Mouse (Mus musculus) heart, embryonic 14.5 days (tissue): Measurements from ENCODE around the gene Ilf2. TPM values are rescaled to one million over a fixed set of nuclear protein-coding genes. Genes with fewer than 3 reads are reported as not detected.

Experiments used
- ATAC-seq: fragments of 200-750 bp; cut with Nextera tagmentation; 2 replicates; pipeline ENCODE4 v1.8.0; 2017; ENCODE audit warnings: low read depth, moderate TSS enrichment; ENCODE audit not compliant: insufficient number of reproducible peaks, insufficient read depth, low FRiP score
- H3K27ac ChIP-seq, 2 experiments: fragments of 200-500 bp in 1 of 2; fragments of 300-500 bp in 1 of 2; sonication (generic) in 1 of 2; replicated peaks in 1 of 2; 2 replicates each; pipeline ENCODE4 v1.5.1; 2012 to 2014; ENCODE audit warnings: low read depth in 2 of 2, low read length in 2 of 2, control low read depth in 1 of 2, mild to moderate bottlenecking in 1 of 2, mixed read lengths in 1 of 2; ENCODE audit not compliant: control insufficient read depth in 1 of 2, insufficient read depth in 1 of 2
- H3K27me3 ChIP-seq: fragments of 300-500 bp; sonication (generic); 2 replicates; pipeline ENCODE4 v1.6.1; 2014; ENCODE audit warnings: mild to moderate bottlenecking, low read length, control low read depth; ENCODE audit not compliant: control insufficient read depth, insufficient read depth
- H3K36me3 ChIP-seq: fragments of 300-500 bp; sonication (generic); 2 replicates; pipeline ENCODE4 v1.6.1; 2014; ENCODE audit warnings: mild to moderate bottlenecking, control low read depth, low read length, mixed read lengths; ENCODE audit not compliant: control insufficient read depth, insufficient read depth
- H3K4me1 ChIP-seq, 2 experiments: fragments of 200-500 bp in 1 of 2; fragments of 300-500 bp in 1 of 2; sonication (generic) in 1 of 2; 2 replicates each; pipeline ENCODE4 v1.6.1; 2012 to 2014; ENCODE audit warnings: low read length in 2 of 2, control low read depth in 1 of 2, mixed read lengths in 1 of 2; ENCODE audit not compliant: control insufficient read depth in 2 of 2, insufficient read depth in 2 of 2
- H3K4me2 ChIP-seq: fragments of 300-500 bp; sonication (generic); 2 replicates; pipeline ENCODE4 v1.6.1; 2014; ENCODE audit warnings: mild to moderate bottlenecking, low read length
- H3K4me3 ChIP-seq, 2 experiments: fragments of 200-500 bp in 1 of 2; fragments of 300-500 bp in 1 of 2; sonication (generic) in 1 of 2; 2 replicates each; pipeline ENCODE4 v1.5.1; 2012 to 2014; ENCODE audit warnings: low read length in 2 of 2, mild to moderate bottlenecking in 2 of 2, control low read depth in 1 of 2, low read depth in 1 of 2, moderate library complexity in 1 of 2; ENCODE audit not compliant: control insufficient read depth in 1 of 2, insufficient read depth in 1 of 2
- H3K9ac ChIP-seq: fragments of 300-500 bp; sonication (generic); 2 replicates; pipeline ENCODE4 v1.6.1; 2014; ENCODE audit warnings: mild to moderate bottlenecking, low read length
- H3K9me3 ChIP-seq: fragments of 300-500 bp; sonication (generic); 2 replicates; pipeline ENCODE4 v1.6.1; 2016; ENCODE audit warnings: low read length, control low read depth; ENCODE audit not compliant: control insufficient read depth
- WGBS: fragments of 180-500 bp; shearing (Covaris S2); extraction: QIAGEN DNeasy Blood & Tissue Kit; methylation state at CpG from one replicate; pipeline ENCODE4 v1.1.7; 2014; 5-methylcytosine and 5-hydroxymethylcytosine counted together
- polyA plus RNA-seq: library from polyadenylated mRNA; unstranded; fragments of >200 nt; fragmentation: Nextera tagmentation; extraction: Ambion mirVana; gene quantifications from 2 replicates; pipeline ENCODE4 v1.2.1, GENCODE M21; 2014

Ilf2 gene
- polyA plus RNA-seq, 1 experiment from 2014 or later: 110 TPM

DNA sequence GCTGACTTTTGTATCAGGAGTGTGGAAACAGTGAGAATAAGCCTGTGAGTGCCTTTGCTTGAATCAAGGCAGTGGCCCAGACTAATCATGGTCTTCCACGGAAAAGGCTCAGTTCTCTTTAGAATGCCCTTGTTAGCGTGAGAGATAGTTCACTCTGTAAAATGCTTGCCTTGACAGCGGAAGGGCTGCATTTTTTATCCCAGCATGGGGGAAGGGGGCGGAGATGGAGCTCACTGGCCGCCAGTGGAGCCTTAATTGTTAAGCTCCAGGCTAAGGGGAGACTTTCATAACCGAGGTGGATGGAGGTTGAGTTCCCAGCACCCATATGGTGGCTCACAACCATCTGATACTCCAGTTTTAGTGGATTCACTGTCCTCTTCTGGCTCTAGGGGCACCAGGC, 27.3 kb upstream of the Ilf2 start:
- no peak for ATAC-seq
- Histone ChIP-seq H3K27me3 (no peaks in the 10 kb centered on the region), H3K36me3 (no peaks in the 10 kb centered on the region), H3K4me3 (no peak overlapping the region), H3K27ac (peak overlapping the region; percentile 46 to 94; a peak in 2 of 4 replicates), H3K9ac (no peak overlapping the region), H3K9me3 (no peaks in the 10 kb centered on the region), H3K4me2 (no peak overlapping the region), H3K4me1 (peaks cover 23 to 24% of the 10 kb centered on the region in 2 experiments)
- 57% methylated on average over 6 of the region's 6 CpGs for WGBS

DNA sequence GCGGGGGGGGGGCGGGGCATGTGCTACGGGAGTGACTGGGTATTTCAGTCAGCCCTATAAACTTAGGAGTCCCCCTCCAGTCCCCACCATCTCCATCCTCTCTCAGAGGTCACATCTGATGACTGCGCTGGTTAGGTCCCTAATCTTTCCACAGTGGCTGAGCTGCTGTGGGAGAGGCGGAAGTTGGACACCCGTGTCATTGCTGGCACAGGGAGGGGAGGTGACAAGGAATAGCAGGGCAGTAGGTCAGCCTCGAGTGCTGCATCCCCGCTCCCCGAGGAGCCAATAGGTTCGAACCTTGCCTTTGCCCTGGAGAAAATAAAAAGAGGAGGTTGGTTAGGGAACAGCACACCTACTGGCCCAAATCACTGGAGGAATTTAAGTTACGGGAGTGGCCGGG, 25.1 kb upstream of the Ilf2 start:
- WGBS: 21% methylated on average over 12 of the region's 12 CpGs
- peak overlapping the region; percentile 26 to 28 for H3K4me3 ChIP-seq
- H3K27ac ChIP-seq: peak overlapping the region in 1 of 2 experiments; percentile 45; a peak in 2 of 4 replicates
- 0 out of 2 replicates have a peak, but pooled peaks cover 5% of the 10 kb centered on the region for H3K36me3 ChIP-seq
- no peaks in the 10 kb centered on the region for H3K9me3 ChIP-seq
- peak overlapping the region; percentile 56 for H3K4me2 ChIP-seq
- no peak for ATAC-seq
- H3K4me1 ChIP-seq: peaks cover 19 to 20% of the 10 kb centered on the region in 2 experiments
- H3K27me3 ChIP-seq: no peaks in the 10 kb centered on the region
- H3K9ac ChIP-seq: peak overlapping the region; percentile 60

DNA sequence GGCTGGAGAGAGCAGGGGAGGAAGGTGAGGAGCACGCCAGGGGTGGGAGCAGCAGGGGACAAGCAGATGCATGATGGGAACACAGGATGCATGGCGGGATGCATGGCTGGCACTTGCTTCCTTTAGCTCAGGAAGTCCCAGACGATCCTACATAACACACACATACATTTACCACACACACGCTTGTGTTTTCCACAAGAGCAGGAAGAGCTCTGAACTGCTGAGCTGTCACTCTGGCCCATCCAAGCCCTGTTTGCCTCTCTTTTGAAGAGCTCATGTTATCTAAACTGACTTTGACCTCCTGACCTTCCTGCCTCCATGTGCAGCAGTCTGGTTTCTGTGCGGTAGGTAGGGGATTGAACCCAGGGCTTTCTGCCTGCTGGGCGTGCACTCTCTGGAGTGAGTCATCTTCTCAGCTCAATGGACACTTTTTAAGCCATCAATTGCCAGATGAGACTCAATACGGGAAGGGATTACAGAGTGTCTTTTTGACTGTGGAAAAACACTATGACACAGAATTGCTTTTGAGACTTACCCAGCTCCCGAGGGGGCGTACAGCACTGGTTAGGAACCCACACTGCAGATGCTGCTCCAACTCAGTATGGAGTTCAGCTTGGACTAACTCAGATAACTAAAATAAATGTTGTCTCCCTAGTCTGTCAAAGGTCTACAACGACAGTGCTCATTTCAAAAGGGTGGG, 24.4 kb upstream of the Ilf2 start:
- Histone ChIP-seq H3K4me2 (peak overlapping the region; percentile 56), H3K27me3 (no peaks in the 10 kb centered on the region), H3K9me3 (no peaks in the 10 kb centered on the region), H3K4me3 (peak overlapping the region; percentile 26 to 28), H3K4me1 (peaks cover 15 to 19% of the 10 kb centered on the region in 2 experiments), H3K9ac (peak overlapping the region; percentile 60), H3K27ac (peak overlapping the region; percentile 33 to 45; a peak in 2 of 4 replicates), H3K36me3 (0 out of 2 replicates have a peak, but pooled peaks cover 5% of the 10 kb centered on the region)
- no peak for ATAC-seq
- WGBS: 36% methylated on average over 10 of the region's 10 CpGs

DNA sequence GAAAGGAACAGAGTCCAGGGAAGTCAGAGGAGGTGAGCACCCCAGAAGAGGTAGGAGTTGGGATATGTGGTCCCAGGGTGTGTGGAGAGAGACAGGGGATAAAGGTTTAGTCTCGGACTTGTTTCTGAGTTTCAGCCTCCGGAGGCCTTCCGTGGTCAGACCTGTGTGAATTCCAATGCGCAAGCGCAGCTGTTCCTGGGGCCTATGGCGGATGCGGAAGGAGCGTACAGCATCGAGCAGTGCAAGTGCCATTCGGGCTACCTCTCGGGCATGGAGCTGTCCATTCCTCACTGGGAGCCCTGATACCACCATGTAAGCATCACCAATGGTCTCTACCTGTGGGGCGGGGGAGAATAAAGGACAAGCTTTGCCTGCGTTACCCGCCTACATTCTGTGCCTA, 21.0 kb upstream of the Ilf2 start:
- peaks cover 11% of the 10 kb centered on the region; the same call in 1 of the 2 replicates for H3K36me3 ChIP-seq
- no peaks in the 10 kb centered on the region for H3K27me3 ChIP-seq
- H3K4me2 ChIP-seq: no peak overlapping the region
- H3K9me3 ChIP-seq: no peaks in the 10 kb centered on the region
- ATAC-seq: no peak
- H3K9ac ChIP-seq: no peak overlapping the region
- H3K4me1 ChIP-seq: peaks cover 8 to 11% of the 10 kb centered on the region in 2 experiments
- H3K27ac ChIP-seq: no peak overlapping the region
- WGBS: 81% methylated on average over 14 of the region's 14 CpGs
- no peak overlapping the region for H3K4me3 ChIP-seq

DNA sequence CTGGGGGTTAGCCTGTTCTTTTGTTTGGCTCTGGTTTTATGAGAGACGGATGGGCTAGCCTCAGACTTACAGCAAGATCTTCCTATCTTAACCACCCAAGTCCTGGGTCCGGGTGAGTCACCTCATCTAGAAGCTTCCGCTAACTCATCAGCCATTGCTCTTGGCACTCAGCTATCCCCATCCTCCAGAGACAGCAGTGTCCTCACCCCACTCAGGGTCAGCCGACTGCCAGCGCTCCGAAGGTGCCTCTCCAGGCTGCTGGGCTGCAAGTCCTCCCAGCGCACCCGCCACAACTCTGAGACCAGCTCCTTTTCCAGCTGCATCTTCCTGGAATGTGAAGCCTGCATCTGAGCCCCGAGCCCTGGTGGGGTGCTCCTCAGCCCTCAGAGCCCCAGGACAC, 16.2 kb upstream of the Ilf2 start:
- no peak for ATAC-seq
- Histone ChIP-seq H3K27me3 (peaks cover 8% of the 10 kb centered on the region), H3K36me3 (peaks cover 11% of the 10 kb centered on the region; the same call in 1 of the 2 replicates), H3K27ac (no peak overlapping the region), H3K4me1 (peaks cover 2 to 5% of the 10 kb centered on the region in 2 experiments; a peak in 2 of 4 replicates), H3K4me2 (no peak overlapping the region), H3K4me3 (no peak overlapping the region), H3K9ac (no peak overlapping the region), H3K9me3 (no peaks in the 10 kb centered on the region)
- WGBS: 80% methylated on average over 9 of the region's 9 CpGs

DNA sequence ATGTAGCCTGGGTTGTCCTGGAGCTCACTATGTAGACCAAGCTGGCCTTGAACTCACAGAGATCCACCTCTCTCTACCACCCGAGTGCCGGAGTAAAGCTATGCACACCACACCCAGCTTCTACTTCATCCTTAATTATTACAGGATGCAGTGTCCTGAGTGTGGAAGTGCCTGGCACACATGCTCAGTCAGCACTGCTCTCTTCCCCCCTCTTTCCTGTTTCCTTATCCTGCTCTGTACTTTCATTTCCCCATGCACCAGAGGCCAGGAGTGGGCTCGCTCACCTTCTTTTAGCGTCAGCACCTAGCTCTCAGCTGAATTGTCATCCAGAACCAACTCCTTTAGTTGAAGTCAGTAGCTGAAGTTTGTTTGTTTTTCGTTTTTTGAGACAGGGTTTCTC, 15.6 kb upstream of the Ilf2 start:
- ATAC-seq: no peak
- Histone ChIP-seq H3K27me3 (peaks cover 14% of the 10 kb centered on the region), H3K36me3 (peaks cover 11% of the 10 kb centered on the region; the same call in 1 of the 2 replicates), H3K27ac (no peak overlapping the region), H3K4me3 (no peak overlapping the region), H3K4me1 (peaks cover 2 to 5% of the 10 kb centered on the region in 2 experiments; a peak in 2 of 4 replicates), H3K9ac (no peak overlapping the region), H3K9me3 (no peaks in the 10 kb centered on the region), H3K4me2 (no peak overlapping the region)
- 65% methylated on average over 5 of the region's 5 CpGs for WGBS

DNA sequence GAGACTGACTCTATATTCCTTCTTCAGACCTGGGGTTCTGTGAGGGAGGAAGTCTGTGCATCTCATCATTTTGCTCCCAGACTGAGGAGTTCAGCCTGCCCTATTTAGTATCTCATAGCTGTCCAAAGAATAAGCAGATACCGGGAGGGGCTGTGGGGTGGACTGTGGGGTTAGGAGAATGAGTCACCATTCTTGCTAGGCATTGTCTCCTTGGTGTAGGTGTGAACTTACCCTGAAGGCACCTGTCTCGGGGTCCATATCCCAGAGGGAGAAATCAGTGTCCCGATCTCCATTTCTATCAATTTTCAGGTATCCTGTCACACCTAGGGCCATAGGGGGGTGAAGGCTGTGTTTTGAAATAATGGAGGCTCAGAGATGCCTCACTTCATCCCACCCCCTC, 14.0 kb upstream of the Ilf2 start:
- Histone ChIP-seq H3K4me2 (no peak overlapping the region), H3K4me1 (peaks cover 4 to 11% of the 10 kb centered on the region in 2 experiments; a peak in 2 of 4 replicates), H3K27me3 (peaks cover 20% of the 10 kb centered on the region), H3K4me3 (no peak overlapping the region), H3K27ac (no peak overlapping the region), H3K9ac (no peak overlapping the region), H3K9me3 (no peaks in the 10 kb centered on the region), H3K36me3 (peaks cover 6% of the 10 kb centered on the region; the same call in 1 of the 2 replicates)
- 86% methylated on average over 3 of the region's 3 CpGs for WGBS
- no peak for ATAC-seq
